Mouse (Mus musculus): ENCODE results near the gene Cnp. TPM values are rescaled to one million over a fixed set of nuclear protein-coding genes. Genes with fewer than 3 reads are reported as not detected.

The Cnp gene
- total and polyA plus RNA-seq, 3 experiments = 5.6 to 9.5 (median 7.6) TPM

- Histone ChIP-seq H3K9ac (ENCODE audit: low read depth, low read length) (no peak overlapping the region), H3K4me1 (ENCODE audit: control insufficient read depth, insufficient read depth, low read length) (peaks cover 9% of the 10 kb centered on the region), H3K27me3 (ENCODE audit: control insufficient read depth, insufficient read depth, low read length) (no peaks in the 10 kb centered on the region), H3K4me3 (no peak overlapping the region), H3K27ac (no peak overlapping the region), H3K36me3 (ENCODE audit: control insufficient read depth, insufficient read depth, low read length) (no peaks in the 10 kb centered on the region), H3K79me2 (replicated peaks; ENCODE audit: control insufficient read depth, insufficient read depth, low read length) (no peaks in the 10 kb centered on the region)
- no peak for DNase-seq
- intact Hi-C loops (cut with DNase I) = no loop called here
- TF ChIP-seq POLR2A (IDR thresholded peaks at IDR 0.05; ENCODE audit: insufficient read depth, low read depth, low read length) = no peak
- no peak for TF ChIP-seq EP300 (IDR thresholded peaks at IDR 0.05; ENCODE audit: insufficient read depth, low read depth, low read length)
- no peak for TF ChIP-seq CTCF (IDR thresholded peaks at IDR 0.05)
- WGBS = 86% methylated on average over 5 of the region's 5 CpGs
Observed at GRCm38 (mm10) chr11:100628056-100628455, 53.4 kb downstream of the Cnp start.

GRCm38 (mm10) chr11:100628862-100629352 is 54.2 kb downstream of the Cnp start:
- Histone ChIP-seq H3K4me3 (no peak overlapping the region), H3K27ac (no peak overlapping the region), H3K79me2 (replicated peaks; ENCODE audit: control insufficient read depth, insufficient read depth, low read length) (no peaks in the 10 kb centered on the region), H3K27me3 (ENCODE audit: control insufficient read depth, insufficient read depth, low read length) (no peaks in the 10 kb centered on the region), H3K4me1 (ENCODE audit: control insufficient read depth, insufficient read depth, low read length) (peaks cover 7% of the 10 kb centered on the region), H3K9ac (ENCODE audit: low read depth, low read length) (no peak overlapping the region), H3K36me3 (ENCODE audit: control insufficient read depth, insufficient read depth, low read length) (no peaks in the 10 kb centered on the region)
- WGBS = 37% methylated on average over 13 of the region's 13 CpGs
- TF ChIP-seq EP300 (IDR thresholded peaks at IDR 0.05; ENCODE audit: insufficient read depth, low read depth, low read length) = no peak
- TF ChIP-seq POLR2A (IDR thresholded peaks at IDR 0.05; ENCODE audit: insufficient read depth, low read depth, low read length) = no peak
- no peak for TF ChIP-seq CTCF (IDR thresholded peaks at IDR 0.05)
- DNase-seq = no peak
- intact Hi-C loops (cut with DNase I) = no loop called here

- intact Hi-C loops (cut with DNase I) = no loop called here
- TF ChIP-seq CTCF (IDR thresholded peaks at IDR 0.05) (no peak), POLR2A (IDR thresholded peaks at IDR 0.05; ENCODE audit: insufficient read depth, low read depth, low read length) (no peak), EP300 (IDR thresholded peaks at IDR 0.05; ENCODE audit: insufficient read depth, low read depth, low read length) (no peak)
- 59% methylated on average over 7 of the region's 7 CpGs for WGBS
- Histone ChIP-seq H3K4me3 (no peak overlapping the region), H3K36me3 (ENCODE audit: control insufficient read depth, insufficient read depth, low read length) (no peaks in the 10 kb centered on the region), H3K4me1 (ENCODE audit: control insufficient read depth, insufficient read depth, low read length) (no peaks in the 10 kb centered on the region), H3K79me2 (replicated peaks; ENCODE audit: control insufficient read depth, insufficient read depth, low read length) (no peaks in the 10 kb centered on the region), H3K27me3 (ENCODE audit: control insufficient read depth, insufficient read depth, low read length) (no peaks in the 10 kb centered on the region), H3K27ac (no peak overlapping the region), H3K9ac (ENCODE audit: low read depth, low read length) (no peak overlapping the region)
- no peak for DNase-seq
Observed at GRCm38 (mm10) chr11:100634530-100634929, 59.8 kb downstream of the Cnp start.

- Histone ChIP-seq H3K27ac (no peak overlapping the region), H3K9ac (ENCODE audit: low read depth, low read length) (peak overlapping the region; percentile 3; the same call in 1 of the 2 replicates), H3K4me1 (ENCODE audit: control insufficient read depth, insufficient read depth, low read length) (no peaks in the 10 kb centered on the region), H3K79me2 (replicated peaks; ENCODE audit: control insufficient read depth, insufficient read depth, low read length) (no peaks in the 10 kb centered on the region), H3K36me3 (ENCODE audit: control insufficient read depth, insufficient read depth, low read length) (no peaks in the 10 kb centered on the region), H3K27me3 (ENCODE audit: control insufficient read depth, insufficient read depth, low read length) (no peaks in the 10 kb centered on the region), H3K4me3 (peak overlapping the region; percentile 7; the same call in 1 of the 2 replicates)
- peak; percentile 31 to 48 for DNase-seq
- intact Hi-C loops (cut with DNase I) = no loop called here
- WGBS = 10% methylated on average over 52 of the region's 52 CpGs
- TF ChIP-seq POLR2A (IDR thresholded peaks at IDR 0.05; ENCODE audit: insufficient read depth, low read depth, low read length) (no peak), EP300 (IDR thresholded peaks at IDR 0.05; ENCODE audit: insufficient read depth, low read depth, low read length) (no peak), CTCF (IDR thresholded peaks at IDR 0.05) (peak; percentile 59)
Observed at GRCm38 (mm10) chr11:100640159-100640906, 65.6 kb downstream of the Cnp start.

Other genes with a start within 250 kb of the Cnp start
- not detected for gene Gast, start 240.5 kb upstream of the Cnp start, total RNA-seq (2021)
- not detected in 2 replicates for gene Gast, start 240.5 kb upstream of the Cnp start, polyA plus RNA-seq (2012; rRNA removed)
- 1 to 10 TPM; 1.3 to 1.5 TPM for gene Hap1, start 218.8 kb upstream of the Cnp start, total RNA-seq (2021)
- gene Hap1, start 218.8 kb upstream of the Cnp start, polyA plus RNA-seq (2012; rRNA removed) = 0.97 and 1.4 TPM in 2 replicates
- gene Jup, start 177.1 kb upstream of the Cnp start, total RNA-seq (2021) = 100 to 1,000 TPM; 234 to 237 TPM
- 317 and 318 TPM in 2 replicates for gene Jup, start 177.1 kb upstream of the Cnp start, polyA plus RNA-seq (2012; rRNA removed)
- 10 to 100 TPM; 13.4 to 16.8 TPM for gene P3h4, start 160.1 kb upstream of the Cnp start, total RNA-seq (2021)
- 29.7 and 35.6 TPM in 2 replicates for gene P3h4, start 160.1 kb upstream of the Cnp start, polyA plus RNA-seq (2012; rRNA removed)
- 1 to 10 TPM; 7.4 to 7.5 TPM for gene Fkbp10, start 159.2 kb upstream of the Cnp start, total RNA-seq (2021)
- 24.8 and 35.6 TPM in 2 replicates for gene Fkbp10, start 159.2 kb upstream of the Cnp start, polyA plus RNA-seq (2012; rRNA removed)
- gene Nt5c3b, start 133.1 kb upstream of the Cnp start, total RNA-seq (2021) = 10 to 100 TPM; 23.5 to 24.1 TPM
- gene Nt5c3b, start 133.1 kb upstream of the Cnp start, polyA plus RNA-seq (2012; rRNA removed) = 44.0 and 63.3 TPM in 2 replicates
- gene Klhl10, start 133.0 kb upstream of the Cnp start, total RNA-seq (2021) = 1 to 10 TPM in 1 of 2 experiments, under 1 TPM in 1; 0.50 to 1.0 TPM
- 0.86 and 1.8 TPM in 2 replicates for gene Klhl10, start 133.0 kb upstream of the Cnp start, polyA plus RNA-seq (2012; rRNA removed)
- 1 to 10 TPM; 7.2 to 8.0 TPM for gene Klhl11, start 102.2 kb upstream of the Cnp start, total RNA-seq (2021)
- gene Klhl11, start 102.2 kb upstream of the Cnp start, polyA plus RNA-seq (2012; rRNA removed) = 3.1 and 4.4 TPM in 2 replicates
- gene Acly, start 46.9 kb upstream of the Cnp start, total RNA-seq (2021) = 10 to 100 TPM; 25.5 to 34.6 TPM
- 66.5 and 74.7 TPM in 2 replicates for gene Acly, start 46.9 kb upstream of the Cnp start, polyA plus RNA-seq (2012; rRNA removed)
- gene Ttc25, start 29.3 kb upstream of the Cnp start, total RNA-seq (2021) = under 1 TPM in 1 of 2 experiments, not detected in 1; 0.18 TPM
- 0.18 and 0.37 TPM in 2 replicates for gene Ttc25, start 29.3 kb upstream of the Cnp start, polyA plus RNA-seq (2012; rRNA removed)
- 10 to 100 TPM; 49.5 to 50.3 TPM for gene Nkiras2, start 44.3 kb downstream of the Cnp start, total RNA-seq (2021)
- gene Nkiras2, start 44.3 kb downstream of the Cnp start, polyA plus RNA-seq (2012; rRNA removed) = 91.2 and 107 TPM in 2 replicates
- gene Dnajc7, start 45.3 kb downstream of the Cnp start, total RNA-seq (2021) = 100 to 1,000 TPM; 107 to 121 TPM
- 46.1 and 77.8 TPM in 2 replicates for gene Dnajc7, start 45.3 kb downstream of the Cnp start, polyA plus RNA-seq (2012; rRNA removed)
- gene Zfp385c, start 117.6 kb downstream of the Cnp start, total RNA-seq (2021) = under 1 TPM; 0.34 to 0.48 TPM
- 0.59 and 0.61 TPM in 2 replicates for gene Zfp385c, start 117.6 kb downstream of the Cnp start, polyA plus RNA-seq (2012; rRNA removed)
- under 1 TPM; 0.55 to 0.70 TPM for gene Dhx58, start 129.4 kb downstream of the Cnp start, total RNA-seq (2021)
- 2.8 and 3.0 TPM in 2 replicates for gene Dhx58, start 129.4 kb downstream of the Cnp start, polyA plus RNA-seq (2012; rRNA removed)
- gene Kat2a, start 137.6 kb downstream of the Cnp start, total RNA-seq (2021) = 10 to 100 TPM; 13.1 to 14.0 TPM
- gene Kat2a, start 137.6 kb downstream of the Cnp start, polyA plus RNA-seq (2012; rRNA removed) = 18.9 and 21.7 TPM in 2 replicates
- gene Hspb9, start 138.9 kb downstream of the Cnp start, total RNA-seq (2021) = not detected
- 0.50 and 0.62 TPM in 2 replicates for gene Hspb9, start 138.9 kb downstream of the Cnp start, polyA plus RNA-seq (2012; rRNA removed)
- gene Rab5c, start 163.3 kb downstream of the Cnp start, total RNA-seq (2021) = 10 to 100 TPM; 53.0 to 56.3 TPM
- 69.3 and 97.8 TPM in 2 replicates for gene Rab5c, start 163.3 kb downstream of the Cnp start, polyA plus RNA-seq (2012; rRNA removed)
- gene Kcnh4, start 185.0 kb downstream of the Cnp start, total RNA-seq (2021) = not detected
- gene Kcnh4, start 185.0 kb downstream of the Cnp start, polyA plus RNA-seq (2012; rRNA removed) = 0.04 TPM in 1 of 2 replicates, not detected in the other
- gene Hcrt, start 188.0 kb downstream of the Cnp start, total RNA-seq (2021) = not detected
- gene Hcrt, start 188.0 kb downstream of the Cnp start, polyA plus RNA-seq (2012; rRNA removed) = not detected in 2 replicates
- gene Ghdc, start 196.1 kb downstream of the Cnp start, total RNA-seq (2021) = 10 to 100 TPM; 10.1 to 11.6 TPM
- 11.2 and 12.8 TPM in 2 replicates for gene Ghdc, start 196.1 kb downstream of the Cnp start, polyA plus RNA-seq (2012; rRNA removed)